Mouse (Mus musculus) T-cell, adult 2 months (primary cell): ENCODE measurements at regions not wholly inside any gene's neighbourhood (a gene's known extent, or its start where the extent isn't known, plus 50 kb on each side); places are given as distances from the start of the nearest gene placed in this dataset.

Experiments used
- DNase-seq: peaks from one replicate; pipeline ENCODE4 v3.0.0; 2022; ENCODE audit warnings: low spot score

- DNase-seq, result no peak
Measured at GRCm38 (mm10) chr8:11909146-11909545, 68.9 kb downstream of the Tex29 start.

- no peak for DNase-seq
Measured at GRCm38 (mm10) chr8:11911639-11912450, 71.6 kb downstream of the Tex29 start.

GRCm38 (mm10) chr8:11912451-11913128 is 72.3 kb downstream of the Tex29 start:
- DNase-seq, result no peak

- DNase-seq, result no peak
Measured at GRCm38 (mm10) chr8:11913129-11913900, 73.0 kb downstream of the Tex29 start.

- DNase-seq, result no peak
Measured at GRCm38 (mm10) chr8:11914131-11914530, 73.9 kb downstream of the Tex29 start.

GRCm38 (mm10) chr8:11914681-11915474 is 74.6 kb downstream of the Tex29 start:
- DNase-seq, result no peak

- DNase-seq, result no peak
Measured at GRCm38 (mm10) chr8:11915721-11916120, 75.4 kb downstream of the Tex29 start.

- DNase-seq, result no peak
Measured at GRCm38 (mm10) chr8:11919876-11920275, 79.6 kb downstream of the Tex29 start.

- DNase-seq, result no peak
Measured at GRCm38 (mm10) chr8:11923115-11923514, 82.8 kb downstream of the Tex29 start.

GRCm38 (mm10) chr8:11924165-11924564 is 83.9 kb downstream of the Tex29 start:
- peak; percentile 35 for DNase-seq

- DNase-seq, result no peak
Measured at GRCm38 (mm10) chr8:11942892-11943332, 102.6 kb downstream of the Tex29 start.

- no peak for DNase-seq
Measured at GRCm38 (mm10) chr8:11947766-11948165, 107.5 kb downstream of the Tex29 start.

GRCm38 (mm10) chr8:11956268-11956667 is 116.0 kb downstream of the Tex29 start:
- DNase-seq, result no peak

- DNase-seq, result no peak
Measured at GRCm38 (mm10) chr8:11957046-11957783, 116.9 kb downstream of the Tex29 start.

- DNase-seq, result no peak
Measured at GRCm38 (mm10) chr8:11958176-11958575, 117.9 kb downstream of the Tex29 start.

- no peak for DNase-seq
Measured at GRCm38 (mm10) chr8:11959466-11959865, 119.2 kb downstream of the Tex29 start.

- DNase-seq, result no peak
Measured at GRCm38 (mm10) chr8:11963575-11963974, 123.3 kb downstream of the Tex29 start.

- DNase-seq, result no peak
Measured at GRCm38 (mm10) chr8:11967670-11968069, 127.4 kb downstream of the Tex29 start.

GRCm38 (mm10) chr8:11970515-11970914 is 130.2 kb downstream of the Tex29 start:
- DNase-seq, result no peak

GRCm38 (mm10) chr8:11973436-11973835 is 133.2 kb downstream of the Tex29 start:
- DNase-seq, result no peak

- no peak for DNase-seq
Measured at GRCm38 (mm10) chr8:11977121-11977520, 136.8 kb downstream of the Tex29 start.
